Comparison of ENCODE assay signal across 11 mouse cellular contexts in genomic region chr16:21353545-21353944, GRCm38 (mm10).
DNase-seq lines count a peak whose midpoint lies in the region; ATAC-seq and TF ChIP-seq lines count a peak whose summit lies in the region.
"Had no signal": no experiment of that assay in that cellular context is flagged by ENCODE, and none has a peak within 500 bp of the region (broad histone marks: within the 10 kb centered on the region; RNA-seq: fewer than 3 reads in every experiment).

No protein-coding gene starts in this region.

- in situ Hi-C loops in CH12.LX (cut with MboI; ENCODE audit: low pct_ligation_motif_present, low pct_unique_long_range_greater_than_20kb, low sequenced_read_pairs) = loop anchor here (25.0 kb wide), 1 partner anchor 441 kb away; no protein-coding TSS in a partner anchor

- TF ChIP-seq EP300 in CH12.LX (IDR thresholded peaks at IDR 0.05; ENCODE audit: low read length) = no peak

- no peak overlapping the region for H3K27ac ChIP-seq in kidney, embryonic 14.5 days (ENCODE audit: low read depth, low read length)
- H3K27ac ChIP-seq in CH12.LX (ENCODE audit: insufficient read depth, low read depth) = no peak overlapping the region
- peak overlapping the region; percentile 69 for H3K27ac ChIP-seq in embryonic facial prominence, embryonic 12.5 days
- H3K27ac ChIP-seq in limb, embryonic 14.5 days (replicated peaks; ENCODE audit: low read depth, low read length) = 0 out of 2 replicates have a peak overlapping the region, but pooled peaks have one; percentile 26
- H3K27ac ChIP-seq: gastrocnemius, adult 2 months had no signal

- WGBS in kidney, embryonic 14.5 days = 13% methylated on average over 6 of the region's 6 CpGs
- 13% methylated on average over 6 of the region's 6 CpGs for WGBS in embryonic facial prominence, embryonic 12.5 days
- WGBS in limb, embryonic 14.5 days = 10% methylated on average over 6 of the region's 6 CpGs

- 0 out of 2 replicates have a peak, but pooled peaks cover 3% of the 10 kb centered on the region for H3K4me1 ChIP-seq in kidney, embryonic 14.5 days (ENCODE audit: control insufficient read depth, insufficient read depth, low read length)
- H3K4me1 ChIP-seq in CH12.LX (ENCODE audit: control insufficient read depth in 1 of 2, insufficient read depth in 2 of 2) = peaks cover 0 to 42% of the 10 kb centered on the region in 2 experiments; a peak in 2 of 4 replicates
- peaks cover 23% of the 10 kb centered on the region for H3K4me1 ChIP-seq in embryonic facial prominence, embryonic 12.5 days
- peaks cover 10% of the 10 kb centered on the region for H3K4me1 ChIP-seq in limb, embryonic 14.5 days (ENCODE audit: control insufficient read depth, insufficient read depth, low read length)

- no peaks in the 10 kb centered on the region for H3K9me3 ChIP-seq in kidney, embryonic 14.5 days (ENCODE audit: control insufficient read depth, low read length)
- peaks cover 2% of the 10 kb centered on the region for H3K9me3 ChIP-seq in CH12.LX (replicated peaks; ENCODE audit: low read length)
- H3K9me3 ChIP-seq in embryonic facial prominence, embryonic 12.5 days = no peaks in the 10 kb centered on the region
- H3K9me3 ChIP-seq in limb, embryonic 14.5 days (ENCODE audit: control insufficient read depth, low read length) = no peaks in the 10 kb centered on the region

- no peak overlapping the region for H3K4me2 ChIP-seq in kidney, embryonic 14.5 days (replicated peaks; ENCODE audit: low read depth, low read length)
- peak overlapping the region; percentile 25; the same call in 1 of the 2 replicates for H3K4me2 ChIP-seq in CH12.LX (ENCODE audit: insufficient read depth, low read depth, poor library complexity, severe bottlenecking)
- H3K4me2 ChIP-seq in embryonic facial prominence, embryonic 12.5 days (replicated peaks) = 0 out of 2 replicates have a peak overlapping the region, but pooled peaks have one; percentile 7
- H3K4me2 ChIP-seq in limb, embryonic 14.5 days (replicated peaks; ENCODE audit: low read depth, low read length, severe bottlenecking) = 0 out of 2 replicates have a peak overlapping the region, but pooled peaks have one; percentile 7

- no peak for DNase-seq in kidney, postnatal 36 days
- peak; percentile 55 for DNase-seq in CH12.LX (ENCODE audit: extremely low read depth)
- DNase-seq in limb, embryonic 14.5 days (ENCODE audit: low spot score) = peak; percentile 58
- DNase-seq in retina, postnatal 1 day = no peak
- DNase-seq in urinary bladder, adult 18-20 months (ENCODE audit: low spot score in 2 of 2) = no peak
- DNase-seq in T-cell, adult 2 months (ENCODE audit: low spot score) = no peak
- DNase-seq: cerebellum, adult 11-12 months; gastrocnemius, adult 2 months; lung, postnatal 4 days had no signal

- ATAC-seq in kidney, embryonic 14.5 days (ENCODE audit: low FRiP score, low TSS enrichment) = peak; percentile 51
- peak; percentile 63 for ATAC-seq in embryonic facial prominence, embryonic 12.5 days (ENCODE audit: insufficient number of reproducible peaks, insufficient read depth, low FRiP score, low TSS enrichment)
- peak; percentile 74 for ATAC-seq in limb, embryonic 14.5 days (ENCODE audit: low FRiP score, low read depth)

- dilution Hi-C loops in CH12.LX (cut with MboI; ENCODE audit: extremely low pct_ligation_motif_present, extremely low pct_unique_long_range_greater_than_20kb, low sequenced_read_pairs) = no loop called here

- TF ChIP-seq RAD21 in CH12.LX (IDR thresholded peaks at IDR 0.05; ENCODE audit: low read depth, low read length) = no peak

- no peaks in the 10 kb centered on the region for H3K27me3 ChIP-seq in kidney, embryonic 14.5 days (ENCODE audit: control insufficient read depth, insufficient read depth, low read length)
- H3K27me3 ChIP-seq in CH12.LX (replicated peaks) = peaks cover 2% of the 10 kb centered on the region
- no peaks in the 10 kb centered on the region for H3K27me3 ChIP-seq in embryonic facial prominence, embryonic 12.5 days
- H3K27me3 ChIP-seq in limb, embryonic 14.5 days (ENCODE audit: control insufficient read depth, insufficient read depth, low read length) = no peaks in the 10 kb centered on the region

- TF ChIP-seq POLR2A in CH12.LX (IDR thresholded peaks at IDR 0.05; ENCODE audit: low read depth, low read length) = no peak
- TF ChIP-seq POLR2A in limb, embryonic 14.5 days (IDR thresholded peaks at IDR 0.05; ENCODE audit: borderline replicate concordance, extremely low read depth, insufficient read depth, insufficient read length) = no peak

- H3K9ac ChIP-seq in kidney, embryonic 14.5 days (ENCODE audit: low read depth, low read length) = no peak overlapping the region
- no peak overlapping the region for H3K9ac ChIP-seq in CH12.LX (ENCODE audit: insufficient read depth, low read depth)
- H3K9ac ChIP-seq in embryonic facial prominence, embryonic 12.5 days = no peak overlapping the region
- H3K9ac ChIP-seq in limb, embryonic 14.5 days (ENCODE audit: low read depth, low read length, severe bottlenecking) = 0 out of 2 replicates have a peak overlapping the region, but pooled peaks have one; percentile 16

- no peaks in the 10 kb centered on the region for H3K36me3 ChIP-seq in kidney, embryonic 14.5 days (ENCODE audit: control insufficient read depth, insufficient read depth, low read length)
- H3K36me3 ChIP-seq in CH12.LX (replicated peaks in 1 of 2; ENCODE audit: control insufficient read depth in 1 of 2, insufficient read depth in 1 of 2, low read length in 1 of 2) = no peaks in the 10 kb centered on the region
- H3K36me3 ChIP-seq in embryonic facial prominence, embryonic 12.5 days = no peaks in the 10 kb centered on the region
- H3K36me3 ChIP-seq in limb, embryonic 14.5 days (ENCODE audit: control insufficient read depth, insufficient read depth, low read length) = no peaks in the 10 kb centered on the region

- H3K4me3 ChIP-seq in kidney, embryonic 14.5 days (ENCODE audit: low read length) = no peak overlapping the region
- H3K4me3 ChIP-seq in CH12.LX (replicated peaks in 1 of 3; ENCODE audit: low read depth in 2 of 3, low read length in 2 of 3, poor library complexity in 1 of 3) = no peak overlapping the region
- H3K4me3 ChIP-seq in embryonic facial prominence, embryonic 12.5 days = no peak overlapping the region
- H3K4me3 ChIP-seq in limb, embryonic 14.5 days (replicated peaks; ENCODE audit: low read length) = no peak overlapping the region
- H3K4me3 ChIP-seq: gastrocnemius, adult 2 months had no signal

- H3K79me2 ChIP-seq in CH12.LX (replicated peaks; ENCODE audit: control insufficient read depth, extremely low read depth, insufficient read depth, poor library complexity, severe bottlenecking) = no peaks in the 10 kb centered on the region

- no peak for TF ChIP-seq CTCF in CH12.LX (conservative IDR thresholded peaks at IDR 0.05 in 1 of 2, IDR thresholded peaks at IDR 0.05 in 1 of 2; ENCODE audit: low read depth in 2 of 2, low read length in 2 of 2)

TF ChIP-seq in CH12.LX, 34 proteins besides CTCF, POLR2A, EP300 and RAD21:
- TF ChIP-seq RCOR1 (conservative IDR thresholded peaks at IDR 0.05; ENCODE audit: low read depth, low read length) (no peak), IRF4 (IDR thresholded peaks at IDR 0.05; ENCODE audit: low read depth, low read length) (no peak), SIN3A (IDR thresholded peaks at IDR 0.05; ENCODE audit: low read length) (no peak), MXI1 (IDR thresholded peaks at IDR 0.05; ENCODE audit: low read depth, low read length) (no peak), UBTF (IDR thresholded peaks at IDR 0.05; ENCODE audit: low read depth, low read length) (no peak), HCFC1 (IDR thresholded peaks at IDR 0.05; ENCODE audit: low read depth, low read length) (no peak), SMC3 (IDR thresholded peaks at IDR 0.05; ENCODE audit: low read depth, low read length) (no peak), ETS1 (conservative IDR thresholded peaks at IDR 0.05; ENCODE audit: low read depth, low read length) (no peak), NELFE (IDR thresholded peaks at IDR 0.05; ENCODE audit: low read depth, low read length) (no peak), JUND (conservative IDR thresholded peaks at IDR 0.05; ENCODE audit: low read depth, low read length) (no peak), ZNF384 (IDR thresholded peaks at IDR 0.05; ENCODE audit: low read depth, low read length) (no peak), BHLHE40 (IDR thresholded peaks at IDR 0.05; ENCODE audit: low read depth, low read length) (no peak), ZMIZ1 (IDR thresholded peaks at IDR 0.05; ENCODE audit: low read depth, low read length) (no peak), USF1 (IDR thresholded peaks at IDR 0.05; ENCODE audit: low read depth, low read length) (no peak), CHD1 (IDR thresholded peaks at IDR 0.05; ENCODE audit: low read depth, low read length) (no peak), USF2 (conservative IDR thresholded peaks at IDR 0.05; ENCODE audit: low read depth, low read length) (no peak), MYC (IDR thresholded peaks at IDR 0.05; ENCODE audit: low read depth, low read length) (no peak), JUN (IDR thresholded peaks at IDR 0.05; ENCODE audit: insufficient read depth, low read depth, low read length) (no peak), CHD2 (IDR thresholded peaks at IDR 0.05; ENCODE audit: low read length) (no peak), TCF12 (IDR thresholded peaks at IDR 0.05; ENCODE audit: low read depth, low read length) (no peak)

Comparison
In these comparisons a context has a peak if more than half of its experiments do, and no peak if none do; other contexts are left out.
1. H3K27ac ChIP-seq: peak in embryonic facial prominence, embryonic 12.5 days (single experiment) and limb, embryonic 14.5 days (single experiment); none in kidney, embryonic 14.5 days (single experiment) and CH12.LX (single experiment).
2. DNase-seq: peak in CH12.LX (single experiment) and limb, embryonic 14.5 days (single experiment); none in kidney, postnatal 36 days (0 of 2), retina, postnatal 1 day (single experiment), urinary bladder, adult 18-20 months (0 of 2) and T-cell, adult 2 months (single experiment).
3. Peak in every context shown above with its lines, with median percentiles within 50 percentile points of each other: ATAC-seq.